Mouse (Mus musculus): ENCODE measurements around the gene Add3. TPM values are rescaled to one million over a fixed set of nuclear protein-coding genes. Genes with fewer than 3 reads are reported as not detected.

Gene Add3
- total RNA-seq, 2 experiments from 2014 or later: 17.0 to 29.5 TPM

- intact Hi-C loops (cut with DNase I): no loop called here
- no peak for TF ChIP-seq CTCF (IDR thresholded peaks at IDR 0.05)
- no peak overlapping the region for H3K4me3 ChIP-seq
- no peak overlapping the region for H3K27ac ChIP-seq
- DNase-seq: no peak
Measured at GRCm38 (mm10) chr19:53137116-53137670, 3.0 kb upstream of the Add3 start.

- no peak for DNase-seq
- peak overlapping the region; percentile 95 for H3K27ac ChIP-seq
- H3K4me3 ChIP-seq: peak overlapping the region; percentile 80
- no peak for TF ChIP-seq CTCF (IDR thresholded peaks at IDR 0.05)
- intact Hi-C loops (cut with DNase I): loop anchor here (5.0 kb wide), 2 partner anchors 81 to 171 kb away; partner anchors contain the start of gene Mxi1
Measured at GRCm38 (mm10) chr19:53140804-53141250, 584 bp downstream of the Add3 start.

- intact Hi-C loops (cut with DNase I): loop anchor here (2.0 to 5.0 kb wide), 3 partner anchors 81 to 171 kb away; partner anchors contain the start of gene Mxi1
- Histone ChIP-seq H3K27ac (peak overlapping the region; percentile 95), H3K4me3 (peak overlapping the region; percentile 80)
- no peak for TF ChIP-seq CTCF (IDR thresholded peaks at IDR 0.05)
- peak; percentile 81 for DNase-seq
Measured at GRCm38 (mm10) chr19:53141251-53142072, 1.2 kb downstream of the Add3 start.

GRCm38 (mm10) chr19:53142190-53143107 lies 2.2 kb downstream of the Add3 start:
- peak; percentile 100 for DNase-seq
- H3K27ac ChIP-seq: peak overlapping the region; percentile 95
- intact Hi-C loops (cut with DNase I): loop anchor here (2.0 to 5.0 kb wide), 3 partner anchors 80 to 170 kb away; partner anchors contain the start of gene Mxi1
- TF ChIP-seq CTCF (IDR thresholded peaks at IDR 0.05): peak; percentile 80
- H3K4me3 ChIP-seq: peak overlapping the region; percentile 80

- no peak for TF ChIP-seq CTCF (IDR thresholded peaks at IDR 0.05)
- intact Hi-C loops (cut with DNase I): loop anchor here (2.0 to 5.0 kb wide), 3 partner anchors 79 to 169 kb away; partner anchors contain the start of gene Mxi1
- Histone ChIP-seq H3K4me3 (peak overlapping the region; percentile 80), H3K27ac (peak overlapping the region; percentile 95)
- peak; percentile 54 for DNase-seq
Measured at GRCm38 (mm10) chr19:53143108-53143971, 3.1 kb downstream of the Add3 start.

- intact Hi-C loops (cut with DNase I): no loop called here
- no peak overlapping the region for H3K27ac ChIP-seq
- DNase-seq: no peak
- peak overlapping the region; percentile 20 for H3K4me3 ChIP-seq
- TF ChIP-seq CTCF (IDR thresholded peaks at IDR 0.05): no peak
Measured at GRCm38 (mm10) chr19:53145075-53145474, 4.8 kb downstream of the Add3 start.

- intact Hi-C loops (cut with DNase I): no loop called here
- TF ChIP-seq CTCF (IDR thresholded peaks at IDR 0.05): no peak
- Histone ChIP-seq H3K4me3 (no peak overlapping the region), H3K27ac (no peak overlapping the region)
- DNase-seq: no peak
Measured at GRCm38 (mm10) chr19:53149381-53149780, 9.1 kb downstream of the Add3 start.

GRCm38 (mm10) chr19:53152451-53152850 lies 12.2 kb downstream of the Add3 start:
- TF ChIP-seq CTCF (IDR thresholded peaks at IDR 0.05): no peak
- DNase-seq: no peak
- Histone ChIP-seq H3K27ac (no peak overlapping the region), H3K4me3 (no peak overlapping the region)
- intact Hi-C loops (cut with DNase I): no loop called here

DNA sequence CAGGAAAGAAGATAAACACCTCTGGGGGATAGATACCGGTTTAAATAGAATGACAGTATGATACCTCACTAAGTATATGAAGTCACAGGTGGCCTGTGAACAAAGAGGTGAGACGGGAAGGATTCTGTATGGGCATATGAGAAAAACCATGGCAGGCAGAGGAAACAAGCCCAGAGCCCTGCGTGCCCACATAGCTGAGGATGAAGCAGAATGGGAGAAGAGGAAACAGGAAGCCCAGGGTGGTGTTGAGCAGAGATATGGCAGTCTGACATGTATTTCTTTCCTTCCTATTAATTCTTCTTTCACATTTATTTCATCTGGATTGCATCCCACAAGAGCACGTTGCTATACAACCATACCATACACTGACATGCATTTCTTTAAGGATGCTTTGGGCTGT lies 12.9 kb downstream of the Add3 start:
- no peak for TF ChIP-seq CTCF (IDR thresholded peaks at IDR 0.05)
- DNase-seq: no peak
- intact Hi-C loops (cut with DNase I): no loop called here
- Histone ChIP-seq H3K27ac (no peak overlapping the region; the same call in 1 of the 2 replicates), H3K4me3 (no peak overlapping the region)

DNA sequence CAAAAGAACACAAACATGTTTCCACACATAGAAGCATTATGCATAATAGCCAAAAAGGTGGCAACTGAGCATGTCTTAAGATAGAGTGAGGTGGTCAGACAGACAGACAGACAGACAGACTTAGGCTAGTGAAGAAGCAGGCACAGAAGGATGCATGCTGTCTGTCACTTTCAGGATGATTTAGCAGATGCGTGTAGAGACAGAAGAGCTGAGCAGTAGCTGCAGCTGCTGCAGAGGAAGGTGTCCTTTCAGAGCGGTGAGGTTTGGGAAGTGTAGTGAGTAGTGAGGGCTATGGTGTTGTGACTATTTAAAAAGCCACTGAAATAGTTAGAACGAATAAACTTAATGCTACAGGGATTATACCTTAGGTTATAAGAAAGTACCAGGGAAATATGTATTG lies 13.9 kb downstream of the Add3 start:
- Histone ChIP-seq H3K27ac (peak overlapping the region; percentile 16; the same call in 1 of the 2 replicates), H3K4me3 (no peak overlapping the region)
- no peak for DNase-seq
- TF ChIP-seq CTCF (IDR thresholded peaks at IDR 0.05): no peak
- intact Hi-C loops (cut with DNase I): no loop called here

GRCm38 (mm10) chr19:53156361-53156760 lies 16.1 kb downstream of the Add3 start:
- intact Hi-C loops (cut with DNase I): no loop called here
- DNase-seq: no peak
- TF ChIP-seq CTCF (IDR thresholded peaks at IDR 0.05): no peak
- Histone ChIP-seq H3K27ac (no peak overlapping the region), H3K4me3 (no peak overlapping the region)
